Comparison of ENCODE assay signal across 13 mouse cellular contexts in the genomic region with DNA sequence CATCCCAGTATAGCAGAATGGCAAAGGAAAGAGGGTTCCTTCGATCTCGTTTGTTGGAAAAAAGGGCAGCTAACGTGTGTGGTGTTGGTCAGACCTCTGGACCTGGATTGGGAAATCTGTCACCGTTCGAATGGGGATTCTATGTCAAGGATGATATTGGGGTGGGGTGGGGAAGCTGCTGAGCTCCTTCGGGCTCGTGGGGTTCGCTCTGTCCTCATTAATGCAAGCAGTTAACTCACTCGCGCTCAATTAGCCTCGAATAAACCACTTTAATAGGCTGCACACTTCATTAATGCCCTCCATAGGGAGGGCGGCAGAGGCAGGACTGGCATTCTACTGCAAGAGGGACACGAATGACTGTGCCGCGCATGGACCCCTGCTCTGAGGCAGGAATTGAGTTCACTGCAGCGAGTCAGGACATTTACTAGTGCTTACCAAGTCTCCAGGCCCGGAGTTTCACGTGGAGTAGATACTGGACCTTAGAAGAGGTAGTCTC. TPM values are rescaled to one million over a fixed set of nuclear protein-coding genes. Genes with fewer than 3 reads are reported as not detected.
DNase-seq lines count a peak whose midpoint lies in the region; ATAC-seq and TF ChIP-seq lines count a peak whose summit lies in the region.
"Had no signal": no experiment of that assay in that cellular context is flagged by ENCODE, and none has a peak within 500 bp of the region (broad histone marks: within the 10 kb centered on the region; RNA-seq: fewer than 3 reads in every experiment).

No protein-coding gene starts in this region.

- H3K9me3 ChIP-seq in heart, embryonic 16.5 days (replicated peaks; ENCODE audit: control insufficient read depth, low read length): no peaks in the 10 kb centered on the region
- no peaks in the 10 kb centered on the region for H3K9me3 ChIP-seq in limb, embryonic 14.5 days (ENCODE audit: control insufficient read depth, low read length)
- H3K9me3 ChIP-seq in liver, postnatal 0 days (ENCODE audit: low read length): no peaks in the 10 kb centered on the region

- H3K4me2 ChIP-seq in heart, embryonic 16.5 days (ENCODE audit: low read depth, low read length): peak overlapping the region; percentile 83
- H3K4me2 ChIP-seq in limb, embryonic 14.5 days (replicated peaks; ENCODE audit: low read depth, low read length, severe bottlenecking): peak overlapping the region; percentile 61
- no peak overlapping the region for H3K4me2 ChIP-seq in liver, postnatal 0 days (ENCODE audit: low read depth, low read length)

- WGBS in heart, embryonic 16.5 days: 7% methylated on average over 18 of the region's 18 CpGs
- 13% methylated on average over 18 of the region's 18 CpGs for WGBS in heart, adult 2 months
- 1% methylated on average over 18 of the region's 18 CpGs for WGBS in limb, embryonic 14.5 days
- 3% methylated on average over 18 of the region's 18 CpGs for WGBS in liver, postnatal 0 days (ENCODE audit: insufficient replicate concordance)

- H3K36me3 ChIP-seq in heart, embryonic 16.5 days (ENCODE audit: control insufficient read depth, insufficient read depth): no peaks in the 10 kb centered on the region
- H3K36me3 ChIP-seq in heart, adult 2 months (ENCODE audit: control insufficient read depth, insufficient read depth, low read length): no peaks in the 10 kb centered on the region
- peaks cover 15% of the 10 kb centered on the region for H3K36me3 ChIP-seq in limb, embryonic 14.5 days (ENCODE audit: control insufficient read depth, insufficient read depth, low read length)
- H3K36me3 ChIP-seq in liver, postnatal 0 days (replicated peaks; ENCODE audit: insufficient read depth, low read length): no peaks in the 10 kb centered on the region

- ATAC-seq in heart, embryonic 16.5 days (replicated peaks; ENCODE audit: extremely low read depth, insufficient read depth, low FRiP score): no peak
- ATAC-seq in limb, embryonic 14.5 days (ENCODE audit: low FRiP score, low read depth): no peak
- no peak for ATAC-seq in liver, postnatal 0 days

- no peak for DNase-seq in heart, adult 2 months
- peak; percentile 5 for DNase-seq in limb, embryonic 14.5 days (ENCODE audit: low spot score)
- DNase-seq in liver, postnatal 0 days: no peak
- DNase-seq in urinary bladder, postnatal 25 days (ENCODE audit: low spot score): no peak
- DNase-seq in cerebellum, postnatal 14 days: no peak
- DNase-seq: adrenal gland, adult 8-10 months; thymus, postnatal 25 days had no signal

- no peak overlapping the region for H3K27ac ChIP-seq in heart, embryonic 16.5 days (ENCODE audit: low read length)
- H3K27ac ChIP-seq in heart, adult 2 months: no peak overlapping the region
- no peak overlapping the region for H3K27ac ChIP-seq in brown adipose tissue, adult 24 weeks (replicated peaks; ENCODE audit: low read depth, low read length)
- H3K27ac ChIP-seq in embryonic fibroblast, embryonic 13.5 days (ENCODE audit: insufficient read depth, low read length): no peak overlapping the region
- peak overlapping the region; percentile 86 for H3K27ac ChIP-seq in limb, embryonic 14.5 days (replicated peaks; ENCODE audit: low read depth, low read length)
- no peak overlapping the region for H3K27ac ChIP-seq in liver, postnatal 0 days (ENCODE audit: low read depth)
- H3K27ac ChIP-seq: layer of hippocampus, adult 2 months had no signal

- TF ChIP-seq EP300 in heart, adult 2 months (IDR thresholded peaks at IDR 0.05; ENCODE audit: insufficient read depth, low read depth, low read length): no peak
- TF ChIP-seq EP300 in liver, postnatal 0 days (IDR thresholded peaks at IDR 0.05; ENCODE audit: low read depth): no peak

- intact Hi-C loops in heart, adult 2 months (cut with DNase I): loop anchor here (10.0 kb wide), 1 partner anchor 349 kb away; no protein-coding TSS in a partner anchor

- H3K4me3 ChIP-seq in heart, embryonic 16.5 days (ENCODE audit: low read length): peak overlapping the region; percentile 61
- H3K4me3 ChIP-seq in heart, adult 2 months: no peak overlapping the region
- peak overlapping the region; percentile 56 for H3K4me3 ChIP-seq in brown adipose tissue, adult 24 weeks (ENCODE audit: insufficient read depth, low read depth, low read length)
- H3K4me3 ChIP-seq in embryonic fibroblast, embryonic 13.5 days (ENCODE audit: insufficient read depth, low read length): peak overlapping the region; percentile 67
- H3K4me3 ChIP-seq in limb, embryonic 14.5 days (replicated peaks; ENCODE audit: low read length): peak overlapping the region; percentile 65
- no peak overlapping the region for H3K4me3 ChIP-seq in liver, postnatal 0 days (ENCODE audit: low read depth, low read length)
- H3K4me3 ChIP-seq: layer of hippocampus, adult 2 months had no signal

- no peak for TF ChIP-seq CTCF in heart, adult 2 months (IDR thresholded peaks at IDR 0.05)
- no peak for TF ChIP-seq CTCF in embryonic fibroblast, embryonic 13.5 days (IDR thresholded peaks at IDR 0.05; ENCODE audit: borderline replicate concordance, insufficient read depth, low read length)
- no peak for TF ChIP-seq CTCF in liver, postnatal 0 days (IDR thresholded peaks at IDR 0.05; ENCODE audit: low read depth)

- peaks cover 78% of the 10 kb centered on the region for H3K27me3 ChIP-seq in heart, embryonic 16.5 days (ENCODE audit: control insufficient read depth, insufficient read depth, low read length)
- H3K27me3 ChIP-seq in heart, adult 2 months (ENCODE audit: control insufficient read depth, insufficient read depth, low read length): peaks cover 20% of the 10 kb centered on the region
- peaks cover 64% of the 10 kb centered on the region for H3K27me3 ChIP-seq in limb, embryonic 14.5 days (ENCODE audit: control insufficient read depth, insufficient read depth, low read length)
- peaks cover 94% of the 10 kb centered on the region for H3K27me3 ChIP-seq in liver, postnatal 0 days (ENCODE audit: insufficient read depth, low read length)

- no peak for TF ChIP-seq POLR2A in heart, adult 2 months (IDR thresholded peaks at IDR 0.05; ENCODE audit: insufficient read depth, low read depth, low read length)
- TF ChIP-seq POLR2A in embryonic fibroblast, embryonic 13.5 days (IDR thresholded peaks at IDR 0.05; ENCODE audit: low read depth, low read length): no peak
- TF ChIP-seq POLR2A in limb, embryonic 14.5 days (IDR thresholded peaks at IDR 0.05; ENCODE audit: borderline replicate concordance, extremely low read depth, insufficient read depth, insufficient read length): no peak

- H3K9ac ChIP-seq in heart, embryonic 16.5 days (ENCODE audit: low read length): 0 out of 2 replicates have a peak overlapping the region, but pooled peaks have one; percentile 38
- H3K9ac ChIP-seq in heart, adult 2 months (ENCODE audit: low read depth, low read length): no peak overlapping the region
- H3K9ac ChIP-seq in limb, embryonic 14.5 days (ENCODE audit: low read depth, low read length, severe bottlenecking): peak overlapping the region; percentile 86
- H3K9ac ChIP-seq in liver, postnatal 0 days (replicated peaks): no peak overlapping the region

- no peaks in the 10 kb centered on the region for H3K79me2 ChIP-seq in heart, adult 2 months (replicated peaks; ENCODE audit: control insufficient read depth, insufficient read depth, low read length)

- 0 out of 2 replicates have a peak, but pooled peaks cover 7% of the 10 kb centered on the region for H3K4me1 ChIP-seq in heart, embryonic 16.5 days (ENCODE audit: control insufficient read depth, insufficient read depth, low read length)
- no peaks in the 10 kb centered on the region for H3K4me1 ChIP-seq in heart, adult 2 months (ENCODE audit: control insufficient read depth, insufficient read depth, low read length)
- no peaks in the 10 kb centered on the region for H3K4me1 ChIP-seq in brown adipose tissue, adult 24 weeks (ENCODE audit: control insufficient read depth, insufficient read depth, insufficient read length, low read length)
- H3K4me1 ChIP-seq in embryonic fibroblast, embryonic 13.5 days (ENCODE audit: control insufficient read depth, insufficient read depth, low read length): peaks cover 10% of the 10 kb centered on the region; the same call in 1 of the 2 replicates
- H3K4me1 ChIP-seq in limb, embryonic 14.5 days (ENCODE audit: control insufficient read depth, insufficient read depth, low read length): peaks cover 52% of the 10 kb centered on the region
- H3K4me1 ChIP-seq in liver, postnatal 0 days (ENCODE audit: insufficient read depth): peaks cover 3% of the 10 kb centered on the region; the same call in 1 of the 2 replicates

RNA-seq across cellular contexts. Expression of a gene that starts 6.2 kb away (rescaled TPM):
- polyA plus RNA-seq in heart, embryonic 16.5 days (2015; fragmentation: Nextera tagmentation; extraction: Ambion mirVana): 10.4 and 10.8 TPM in 2 replicates
- total RNA-seq in heart, adult 2 months (2021): 1 to 10 TPM; 3.7 to 4.0 TPM
- polyA plus RNA-seq in heart, adult 2 months (2012; rRNA removed): 6.4 and 15.2 TPM in 2 replicates
- polyA plus RNA-seq in brown adipose tissue, adult 24 weeks (2012; ENCODE audit: insufficient read depth, insufficient read length, missing spikeins): 1.3 and 3.8 TPM in 2 replicates
- 27.0 and 44.7 TPM in 2 replicates for polyA plus RNA-seq in embryonic fibroblast, embryonic 13.5 days (2011; ENCODE audit: insufficient read length, low read depth, missing spikeins)
- polyA plus RNA-seq in limb, embryonic 14.5 days (2012; rRNA removed): 118 and 165 TPM in 2 replicates
- 82.5 and 99.7 TPM in 2 replicates for polyA plus RNA-seq in limb, embryonic 14.5 days (2014; fragmentation: Nextera tagmentation; extraction: Ambion mirVana)
- polyA plus RNA-seq in liver, postnatal 0 days (2015; fragmentation: Nextera tagmentation; extraction: Ambion mirVana): 0.12 and 0.27 TPM in 2 replicates
- total RNA-seq: common myeloid progenitor, adult 5-6 weeks; megakaryocyte, adult 5-6 weeks had no signal

Comparison
In these comparisons a context has a peak if more than half of its experiments do, and no peak if none do; other contexts are left out.
1. H3K4me3 ChIP-seq: peak in heart, embryonic 16.5 days (single experiment), brown adipose tissue, adult 24 weeks (single experiment), embryonic fibroblast, embryonic 13.5 days (single experiment) and limb, embryonic 14.5 days (single experiment); none in heart, adult 2 months (single experiment) and liver, postnatal 0 days (single experiment).
2. H3K9ac ChIP-seq: peak in heart, embryonic 16.5 days (single experiment) and limb, embryonic 14.5 days (single experiment); none in heart, adult 2 months (single experiment) and liver, postnatal 0 days (single experiment).